Mouse (Mus musculus) thymus, postnatal 4 days (tissue): ENCODE data around the gene Fbxo34.
"Not testable (repeated sequence)": the region's sequence is repeated elsewhere in the genome, so short reads cannot be mapped to it uniquely, and the experiment has no call there.

ENCODE experiments used
- DNase-seq: peaks from one replicate; pipeline ENCODE4 v3.0.0; 2021

Fbxo34 gene

GRCm38 (mm10) chr14:47570549-47570948 is 120.3 kb downstream of the Fbxo34 start, which contains the start of gene Atg14:
Gene Atg14 (minus strand): TSS chr14:47570649.
- DNase-seq = not testable (repeated sequence)

DNA sequence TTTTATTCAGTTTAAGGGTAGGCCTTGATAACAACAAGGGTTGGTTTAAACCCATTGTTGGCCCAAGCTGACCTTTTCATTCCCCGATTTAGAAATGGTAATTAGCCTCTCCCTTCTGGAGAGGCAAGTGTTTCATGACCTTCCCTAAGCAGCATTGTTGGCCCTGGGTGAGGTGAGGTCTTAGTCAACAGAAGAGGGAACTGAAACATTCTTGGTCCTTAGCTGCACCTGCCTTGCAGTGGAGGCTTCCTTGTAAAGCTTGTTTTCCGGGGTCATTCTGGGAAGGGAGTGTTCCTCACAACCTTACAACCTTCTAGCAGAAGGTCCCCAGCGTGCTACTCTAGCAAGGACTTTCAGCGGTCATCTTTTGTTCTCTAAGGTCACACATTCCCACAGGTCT is 122.5 kb downstream of the Fbxo34 start:
- no peak for DNase-seq

DNA sequence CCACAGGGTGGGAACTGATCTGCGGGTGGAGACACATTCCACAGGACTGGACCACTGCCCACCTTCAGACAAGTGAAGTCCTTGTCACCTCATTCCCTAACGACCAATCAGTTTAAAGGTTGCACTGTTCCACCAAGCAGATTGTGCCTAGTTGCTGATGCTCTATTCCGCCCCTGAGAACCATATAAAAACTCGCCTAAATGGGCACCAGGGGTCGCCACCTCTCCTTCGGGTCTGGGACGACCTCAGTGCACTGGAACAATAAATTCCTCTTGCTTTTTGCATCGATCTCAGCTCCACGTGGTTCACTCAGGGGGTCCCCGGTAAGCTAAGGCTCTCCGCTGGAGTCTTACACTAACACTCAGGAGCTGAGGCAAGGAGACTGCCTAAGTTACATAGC is 124.5 kb downstream of the Fbxo34 start:
- DNase-seq = peak; percentile 14

- DNase-seq = no peak
Measured at GRCm38 (mm10) chr14:47576687-47577086, 126.5 kb downstream of the Fbxo34 start.

GRCm38 (mm10) chr14:47578086-47578485 is 127.9 kb downstream of the Fbxo34 start:
- no peak for DNase-seq

GRCm38 (mm10) chr14:47581280-47581679 is 131.1 kb downstream of the Fbxo34 start:
- no peak for DNase-seq
